Mouse (Mus musculus) lung, postnatal 14 days (tissue): ENCODE results near the gene Etv6.

Source experiments
- DNase-seq: peaks from one replicate; pipeline ENCODE4 v3.0.0; 2021

Etv6 gene

DNA sequence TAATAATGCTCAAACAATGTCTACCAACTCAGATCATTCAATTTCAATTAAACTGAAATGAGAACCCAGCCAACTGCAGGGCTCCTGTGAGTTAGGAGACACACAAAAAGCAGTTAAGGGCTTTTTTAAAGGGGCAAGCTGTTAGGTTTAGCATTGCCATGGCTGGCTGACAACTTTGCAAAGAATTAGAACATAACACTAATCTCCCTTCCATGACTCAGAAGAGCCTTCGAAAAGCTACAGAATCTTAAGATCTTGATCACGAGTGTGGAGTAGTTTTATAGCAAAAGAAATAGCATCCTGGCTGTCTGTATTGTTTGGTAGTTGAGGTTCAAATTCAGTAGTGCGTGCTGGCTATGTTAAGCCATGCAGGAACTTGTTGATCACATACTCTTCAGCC lies 182.9 kb downstream of the Etv6 start:
- DNase-seq: no peak

- DNase-seq: no peak
These were observed 183.9 kb downstream of the Etv6 start for GRCm38 (mm10) chr6:134219358-134219757.

DNA sequence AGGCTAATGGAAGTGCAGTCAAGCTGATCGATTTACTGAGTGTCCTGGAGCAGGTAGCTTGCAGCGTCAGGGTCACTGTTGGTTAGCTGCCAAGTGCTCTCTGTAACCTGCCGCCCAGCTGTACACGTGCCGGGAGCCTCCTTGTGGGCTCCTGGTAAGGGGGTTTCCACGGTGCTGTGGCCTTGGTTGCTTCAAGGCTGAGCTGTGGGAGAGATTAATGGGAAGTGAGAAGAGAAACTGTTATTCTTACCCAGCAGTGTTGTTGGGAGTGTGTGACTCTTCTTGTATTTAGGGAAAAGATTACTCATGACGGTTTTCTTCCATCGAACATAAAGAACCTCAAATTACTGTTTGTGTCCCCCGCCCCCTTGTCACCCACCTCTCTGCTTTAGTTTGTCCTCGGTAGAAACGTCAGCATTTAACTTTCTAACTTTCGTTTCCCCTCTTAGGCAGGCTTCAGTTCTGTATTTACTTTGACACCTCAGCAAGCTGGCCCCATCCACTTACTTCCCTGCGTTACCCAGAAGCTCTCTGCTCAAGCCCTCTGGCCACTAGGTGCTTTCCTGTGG lies 184.8 kb downstream of the Etv6 start:
- no peak for DNase-seq

DNA sequence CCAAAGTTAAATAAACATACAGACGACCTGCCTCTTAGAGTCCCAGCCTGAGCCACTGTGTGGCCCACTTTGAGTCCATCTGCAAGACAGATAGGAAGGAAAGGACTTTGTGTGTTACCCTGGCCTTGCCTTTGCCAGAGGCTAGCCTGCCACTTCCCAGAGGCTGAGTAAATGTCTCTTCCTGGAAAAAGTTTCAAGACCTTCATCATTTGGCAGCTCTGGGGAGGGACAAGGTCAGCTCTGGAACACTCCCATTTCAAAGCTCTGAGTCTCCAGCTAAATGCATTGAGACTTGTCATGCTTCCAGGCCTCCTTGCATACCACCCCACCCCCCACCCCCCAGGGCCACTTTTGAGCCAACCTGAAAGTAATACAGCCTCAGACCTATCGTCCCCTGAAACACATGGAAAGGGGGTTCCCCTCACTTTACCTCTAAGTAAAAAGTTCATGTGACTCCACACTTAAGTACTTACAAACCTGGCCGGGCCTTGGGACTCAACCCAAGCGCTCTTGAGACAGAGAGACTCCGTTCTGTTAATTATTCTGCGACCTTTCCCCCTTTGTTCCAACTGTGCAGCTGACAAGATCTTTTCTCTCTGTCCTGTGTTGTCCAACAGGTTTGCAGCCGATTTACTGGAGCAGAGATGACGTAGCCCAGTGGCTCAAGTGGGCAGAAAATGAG lies 186.9 kb downstream of the Etv6 start:
- DNase-seq: no peak

GRCm38 (mm10) chr6:134225564-134225963 lies 190.1 kb downstream of the Etv6 start:
- DNase-seq: no peak

DNA sequence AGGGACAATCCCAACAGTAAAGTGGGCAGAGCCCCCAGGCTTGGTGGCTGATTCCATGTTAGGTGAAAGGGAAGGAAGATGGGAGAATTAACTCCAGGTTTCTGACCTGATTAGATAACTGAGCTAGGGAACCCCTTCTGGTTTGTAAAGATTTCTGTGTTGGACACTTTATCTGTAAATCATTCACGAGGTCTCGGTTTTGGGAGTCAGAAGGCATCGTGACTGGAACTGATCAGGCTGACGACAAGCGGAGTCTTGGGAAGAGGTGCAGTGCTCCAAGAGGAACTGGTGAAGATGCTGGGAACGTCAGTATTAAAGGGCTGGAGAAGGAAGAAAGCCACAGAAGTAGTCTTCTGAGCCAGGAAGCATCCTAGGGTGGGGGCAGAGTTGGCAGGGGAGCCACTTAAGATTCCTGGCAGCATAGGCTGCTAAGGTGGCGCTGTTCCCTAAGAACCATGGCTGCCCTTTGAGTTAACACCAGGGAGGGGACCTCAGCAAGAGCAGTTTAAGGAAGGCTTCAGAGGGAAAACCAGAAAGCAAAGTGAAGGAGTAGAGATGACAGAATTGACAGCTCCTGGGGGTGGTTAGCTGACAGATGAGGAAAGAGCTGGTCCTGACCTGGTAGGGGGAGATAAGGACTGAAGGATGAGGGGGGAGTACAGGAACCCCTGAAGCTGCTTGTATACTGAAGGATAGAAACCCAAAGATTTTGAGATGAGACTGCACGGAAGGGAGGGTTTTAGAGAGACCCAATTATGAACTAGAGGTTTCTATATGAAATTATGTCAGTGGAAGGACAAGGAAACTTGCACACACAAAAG lies 191.1 kb downstream of the Etv6 start:
- DNase-seq: no peak

DNA sequence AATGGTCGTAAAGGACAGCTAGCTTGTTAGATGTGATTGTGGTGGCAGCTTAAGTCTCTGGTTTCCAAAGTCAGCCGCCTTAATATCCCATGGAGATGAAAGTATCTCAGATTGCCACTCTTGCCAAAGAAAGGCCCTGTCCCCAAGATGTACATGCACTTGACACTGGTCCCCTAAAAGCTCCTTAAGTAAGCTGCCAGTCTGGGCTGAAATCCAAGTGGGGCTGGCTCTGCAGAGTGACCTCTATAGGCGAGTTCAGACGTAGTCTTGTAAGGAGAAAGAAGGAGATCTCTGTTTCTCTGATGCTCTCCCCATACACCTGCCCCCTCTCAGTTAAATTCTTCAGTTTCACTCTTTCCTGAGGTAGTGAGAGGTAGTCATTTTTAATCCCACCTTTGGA lies 200.8 kb downstream of the Etv6 start:
- peak; percentile 21 for DNase-seq

DNA sequence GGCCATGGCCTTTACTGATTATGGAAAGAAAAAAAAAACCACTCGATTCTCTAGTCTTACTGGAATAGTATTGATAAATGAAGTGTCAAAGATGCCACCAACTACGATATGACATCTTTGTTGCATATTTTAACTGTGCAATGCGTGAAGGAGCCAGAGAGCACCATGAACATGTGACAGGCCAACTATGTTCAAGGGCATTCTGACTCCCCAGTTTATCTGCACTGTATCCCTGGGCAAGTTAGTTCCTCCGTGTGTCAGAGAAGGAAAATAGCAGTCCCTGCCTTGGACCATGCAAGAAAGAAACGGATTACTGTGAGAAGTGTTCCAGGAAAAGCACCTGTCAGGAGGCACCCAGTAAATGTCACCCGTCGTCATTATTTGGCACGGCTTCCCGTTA lies 203.0 kb downstream of the Etv6 start:
- DNase-seq: no peak

GRCm38 (mm10) chr6:134240988-134241387 lies 205.5 kb downstream of the Etv6 start:
- peak; percentile 30 for DNase-seq

- DNase-seq: peak; percentile 35
These were observed 207.6 kb downstream of the Etv6 start for GRCm38 (mm10) chr6:134243119-134243518.

- DNase-seq: peak; percentile 32
These were observed 208.0 kb downstream of the Etv6 start for GRCm38 (mm10) chr6:134243546-134243945.

- DNase-seq: no peak
These were observed 208.6 kb downstream of the Etv6 start for GRCm38 (mm10) chr6:134244071-134244470.

GRCm38 (mm10) chr6:134246109-134246508 lies 210.6 kb downstream of the Etv6 start:
- DNase-seq: no peak

- DNase-seq: no peak
These were observed 211.8 kb downstream of the Etv6 start for GRCm38 (mm10) chr6:134247324-134247723.

- no peak for DNase-seq
These were observed 213.2 kb downstream of the Etv6 start for GRCm38 (mm10) chr6:134248720-134249119.

- no peak for DNase-seq
These were observed 215.3 kb downstream of the Etv6 start for GRCm38 (mm10) chr6:134250764-134251163.

DNA sequence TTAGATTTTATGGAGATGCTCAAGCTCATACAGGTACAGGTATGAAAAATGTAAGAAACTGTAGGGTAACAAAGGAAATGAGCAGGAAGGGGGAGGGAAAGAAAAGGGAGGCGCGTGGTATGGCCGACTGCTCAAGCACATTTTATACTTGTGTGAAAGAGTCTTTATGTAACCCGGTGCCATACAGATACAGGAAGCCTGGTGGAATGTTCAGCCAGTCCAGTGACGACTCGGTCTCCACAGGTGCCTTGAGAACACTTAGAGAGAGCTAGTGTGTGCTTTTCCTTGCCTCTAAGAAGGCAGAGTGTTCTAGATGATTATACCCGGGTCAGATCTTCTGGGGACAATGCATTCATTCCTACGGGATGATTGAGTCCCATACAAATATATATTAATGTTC lies 215.9 kb downstream of the Etv6 start:
- DNase-seq: no peak

DNA sequence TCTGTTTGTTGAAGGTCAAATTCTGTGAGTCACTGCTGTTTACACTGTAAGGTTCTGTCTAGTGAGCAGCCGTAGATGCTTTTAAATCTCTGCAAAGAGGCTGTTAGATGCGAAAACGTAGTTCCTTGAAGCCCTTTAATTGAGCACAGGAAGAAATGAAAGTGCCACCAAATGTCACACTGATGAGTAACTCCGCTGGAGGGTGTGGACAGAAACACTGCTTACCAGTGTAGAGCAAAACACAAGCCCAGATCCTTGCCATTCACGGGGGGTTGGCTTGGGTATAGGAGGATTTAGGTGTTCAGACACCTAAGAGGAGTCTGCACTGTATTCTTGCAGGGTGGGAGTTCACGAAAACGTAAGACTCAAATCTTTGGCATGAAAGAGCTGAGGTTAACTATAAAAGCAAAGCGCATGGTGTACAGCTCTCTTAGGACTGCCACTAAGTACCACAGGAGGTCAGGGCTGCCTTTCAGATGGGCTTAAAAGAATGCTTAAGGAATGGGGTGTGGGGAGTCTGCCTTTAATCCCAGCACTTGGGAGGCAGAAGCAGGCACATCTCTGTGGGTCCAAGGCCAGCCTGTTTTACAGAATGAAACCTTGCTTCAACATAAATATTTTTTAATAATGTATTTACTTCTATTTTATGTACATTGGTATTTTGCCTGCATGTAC lies 216.7 kb downstream of the Etv6 start:
- no peak for DNase-seq

- peak; percentile 9 for DNase-seq
These were observed 220.9 kb downstream of the Etv6 start for GRCm38 (mm10) chr6:134256369-134256768.

GRCm38 (mm10) chr6:134259913-134260312 lies 224.4 kb downstream of the Etv6 start:
- DNase-seq: no peak

DNA sequence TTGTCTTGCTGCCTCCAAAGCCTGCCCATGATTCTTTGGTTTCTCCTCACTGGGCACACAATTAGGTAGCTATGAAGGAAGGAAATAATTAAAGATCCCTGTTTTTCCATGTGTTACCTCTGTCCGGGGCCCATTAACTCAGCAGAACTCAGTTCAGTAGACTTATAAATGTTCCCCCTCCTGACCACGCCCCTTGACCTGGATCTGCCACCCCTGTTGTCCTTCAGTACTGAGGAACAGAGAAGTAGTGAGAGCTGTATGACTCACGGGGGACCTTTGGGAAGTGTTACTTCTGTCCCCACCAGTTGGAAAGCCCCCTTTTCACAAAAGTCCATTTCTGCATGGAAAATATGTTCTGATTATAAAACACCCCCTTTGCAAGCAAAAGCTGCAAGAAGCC lies 226.4 kb downstream of the Etv6 start:
- DNase-seq: peak; percentile 31

DNA sequence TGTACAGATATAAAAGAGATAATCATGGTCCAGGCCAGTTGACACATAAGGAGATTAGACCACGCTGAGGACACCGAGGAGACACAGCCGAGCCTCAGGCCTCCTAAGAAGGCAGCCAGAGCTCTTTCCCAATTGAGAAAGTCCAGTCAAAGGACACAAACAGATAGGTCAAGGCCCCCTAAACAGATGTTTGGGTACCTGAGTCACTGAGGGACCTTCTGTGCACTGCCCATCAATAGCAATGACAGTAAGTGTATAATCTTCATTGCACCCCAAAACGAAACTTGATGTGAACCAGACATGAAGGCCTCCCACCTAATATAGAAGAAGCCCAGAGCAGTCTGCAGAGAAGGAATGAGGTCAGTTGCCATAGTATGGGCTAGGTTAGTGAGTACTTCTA lies 226.9 kb downstream of the Etv6 start:
- DNase-seq: no peak

DNA sequence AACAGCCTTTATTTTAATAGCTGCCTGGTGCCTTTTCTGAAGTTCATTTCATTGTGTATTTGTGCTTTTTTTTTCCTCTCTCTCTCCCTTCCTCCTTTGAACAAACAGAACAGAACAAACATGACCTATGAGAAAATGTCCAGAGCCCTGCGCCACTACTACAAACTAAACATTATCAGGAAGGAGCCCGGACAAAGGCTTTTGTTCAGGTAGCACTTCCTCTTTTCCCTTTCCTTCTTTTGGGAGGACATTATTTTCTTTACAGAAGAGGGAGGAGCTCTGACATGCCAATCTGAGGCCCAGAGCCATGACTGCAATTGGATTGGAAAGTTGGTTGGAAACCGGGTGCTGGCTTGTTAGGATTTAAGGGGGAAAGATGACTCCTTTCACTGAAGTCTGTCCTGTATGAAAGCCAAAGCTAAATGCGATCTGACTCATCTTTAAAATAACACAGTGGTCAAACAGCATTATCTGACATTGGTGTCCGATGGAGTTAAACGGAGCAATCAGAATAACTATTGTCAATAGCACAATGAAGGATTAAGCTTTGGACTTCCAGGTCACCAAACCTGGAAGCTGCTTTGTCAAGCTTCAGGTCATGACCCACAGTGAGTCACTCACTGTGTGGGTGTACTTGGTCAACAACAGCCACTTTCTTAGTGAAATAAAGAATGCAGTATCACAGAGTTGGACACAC lies 227.6 kb downstream of the Etv6 start:
- DNase-seq: no peak
